Mouse (Mus musculus) MEL (cell line): Measurements from ENCODE around the gene Golga4. TPM values are rescaled to one million over a fixed set of nuclear protein-coding genes. Genes with fewer than 3 reads are reported as not detected.

ENCODE experiments used
- DNase-seq: peaks from one replicate; pipeline ENCODE4 v3.0.0; 2011; ENCODE audit warnings: low read depth, low spot score
- H3K27ac ChIP-seq: 2 replicates; pipeline ENCODE4 v1.5.1; 2012; ENCODE audit warnings: low read depth, mild to moderate bottlenecking, control low read depth, low read length, moderate library complexity; ENCODE audit not compliant: control insufficient read depth
- H3K27me3 ChIP-seq, 2 experiments: fragments of 150-350 bp in 1 of 2; sonication (generic) in 1 of 2; 2 replicates each; pipeline ENCODE4 v1.6.1; 2012; ENCODE audit warnings: low read length in 2 of 2, mild to moderate bottlenecking in 2 of 2, improper control_type of control experiment in 1 of 2, moderate library complexity in 1 of 2; ENCODE audit not compliant: insufficient read depth in 2 of 2, control insufficient read depth in 1 of 2
- H3K36me3 ChIP-seq, 2 experiments: 2 replicates each; pipeline ENCODE4 v1.6.1; 2012 to 2014; ENCODE audit warnings: low read length in 2 of 2, improper control_type of control experiment in 1 of 2, inconsistent platforms in 1 of 2, mild to moderate bottlenecking in 1 of 2; ENCODE audit not compliant: insufficient read depth in 2 of 2, control insufficient read depth in 1 of 2
- H3K4me1 ChIP-seq, 2 experiments: fragments of 150-350 bp in 1 of 2; sonication (generic) in 1 of 2; 2 replicates each; pipeline ENCODE4 v1.6.1; 2012; ENCODE audit warnings: low read length in 2 of 2, improper control_type of control experiment in 1 of 2, mild to moderate bottlenecking in 1 of 2; ENCODE audit not compliant: insufficient read depth in 2 of 2, control insufficient read depth in 1 of 2
- H3K4me3 ChIP-seq, 2 experiments: fragments of 150-350 bp in 1 of 2; sonication (generic) in 1 of 2; 2 replicates each; pipeline ENCODE4 v1.5.1; 2012; ENCODE audit warnings: low read depth in 2 of 2, low read length in 2 of 2, mild to moderate bottlenecking in 2 of 2, moderate library complexity in 2 of 2, control low read depth in 1 of 2, improper control_type of control experiment in 1 of 2; ENCODE audit not compliant: control insufficient read depth in 1 of 2, insufficient read depth in 1 of 2
- H3K79me2 ChIP-seq: 2 replicates; pipeline ENCODE4 v1.6.1; 2012; ENCODE audit warnings: mild to moderate bottlenecking, low read length, moderate library complexity; ENCODE audit not compliant: control insufficient read depth, poor library complexity, insufficient read depth
- H3K9ac ChIP-seq: 2 replicates; pipeline ENCODE4 v1.6.1; 2012; ENCODE audit warnings: low read depth, mild to moderate bottlenecking, control low read depth, low read length, moderate library complexity; ENCODE audit not compliant: control insufficient read depth, poor library complexity, severe bottlenecking
- H3K9me3 ChIP-seq: fragments of 150-350 bp; sonication (generic); replicated peaks from 2 replicates; pipeline ENCODE4 v1.6.1; 2012; ENCODE audit warnings: mild to moderate bottlenecking, low read length, improper control_type of control experiment, moderate library complexity; ENCODE audit not compliant: insufficient read depth
- CHD1 ChIP-seq: IDR thresholded peaks from 2 replicates; pipeline ENCODE4 v1.6.1; 2012; ENCODE audit warnings: low read depth, mild to moderate bottlenecking, inconsistent platforms, low read length, improper control_type of control experiment
- E2F4 ChIP-seq: IDR thresholded peaks from 2 replicates; pipeline ENCODE4 v1.6.1; 2011; ENCODE audit warnings: low read depth, low read length, improper control_type of control experiment, borderline replicate concordance
- ELF1 ChIP-seq: IDR thresholded peaks from 2 replicates; pipeline ENCODE4 v1.6.1; 2014; ENCODE audit warnings: low read depth, mild to moderate bottlenecking, inconsistent platforms, low read length, improper control_type of control experiment, moderate library complexity
- EP300 ChIP-seq, 2 experiments: IDR thresholded peaks; 2 replicates each; pipeline ENCODE4 v1.6.1; 2011; ENCODE audit warnings: improper control_type of control experiment in 2 of 2, low read length in 2 of 2, low read depth in 1 of 2, mild to moderate bottlenecking in 1 of 2
- GABPA ChIP-seq: IDR thresholded peaks from 2 replicates; pipeline ENCODE4 v1.6.1; 2012; ENCODE audit warnings: low read depth, mild to moderate bottlenecking, inconsistent platforms, low read length, improper control_type of control experiment, moderate library complexity
- GATA1 ChIP-seq: IDR thresholded peaks from 2 replicates; pipeline ENCODE4 v1.6.1; 2011; ENCODE audit warnings: low read depth, low read length, improper control_type of control experiment
- MAFK ChIP-seq: IDR thresholded peaks from 2 replicates; pipeline ENCODE4 v1.6.1; 2011; ENCODE audit warnings: low read depth, mild to moderate bottlenecking, low read length, improper control_type of control experiment, borderline replicate concordance
- MEF2A ChIP-seq: IDR thresholded peaks from 2 replicates; pipeline ENCODE4 v1.6.1; 2014; ENCODE audit warnings: low read depth, mild to moderate bottlenecking, inconsistent platforms, low read length, improper control_type of control experiment; ENCODE audit not compliant: poor library complexity, insufficient replicate concordance, severe bottlenecking; ENCODE audit errors: extremely low read depth
- MXI1 ChIP-seq: IDR thresholded peaks from 2 replicates; pipeline ENCODE4 v1.6.1; 2011; ENCODE audit warnings: mild to moderate bottlenecking, low read depth, low read length, improper control_type of control experiment
- MYC ChIP-seq: IDR thresholded peaks from 2 replicates; pipeline ENCODE4 v1.6.1; 2011; ENCODE audit warnings: low read depth, mild to moderate bottlenecking, low read length, improper control_type of control experiment, moderate library complexity
- NRF1 ChIP-seq: IDR thresholded peaks from 2 replicates; pipeline ENCODE4 v1.6.1; 2014; ENCODE audit warnings: low read depth, mild to moderate bottlenecking, inconsistent platforms, low read length, improper control_type of control experiment, moderate library complexity; ENCODE audit not compliant: poor library complexity, insufficient read depth, severe bottlenecking
- POLR2AphosphoS2 ChIP-seq: IDR thresholded peaks from 2 replicates; pipeline ENCODE4 v1.6.1; 2011; ENCODE audit warnings: low read length, improper control_type of control experiment
- POLR2AphosphoS5 ChIP-seq: IDR thresholded peaks from 2 replicates; pipeline ENCODE4 v1.6.1; 2012; ENCODE audit warnings: low read depth, borderline replicate concordance, mild to moderate bottlenecking, inconsistent platforms, low read length, moderate library complexity, mixed read lengths
- RAD21 ChIP-seq: IDR thresholded peaks from 2 replicates; pipeline ENCODE4 v1.6.1; 2011; ENCODE audit warnings: mild to moderate bottlenecking, low read depth, low read length, improper control_type of control experiment
- SIN3A ChIP-seq: IDR thresholded peaks from 2 replicates; pipeline ENCODE4 v1.6.1; 2012; ENCODE audit warnings: low read length, improper control_type of control experiment, inconsistent platforms
- UBTF ChIP-seq: IDR thresholded peaks from 2 replicates; pipeline ENCODE4 v1.6.1; 2012; ENCODE audit warnings: low read depth, mild to moderate bottlenecking, inconsistent platforms, low read length, improper control_type of control experiment, moderate library complexity, borderline replicate concordance; ENCODE audit not compliant: insufficient read depth
- USF2 ChIP-seq, 2 experiments: IDR thresholded peaks; 2 replicates each; pipeline ENCODE4 v1.6.1; 2011 to 2012; ENCODE audit warnings: improper control_type of control experiment in 2 of 2, low read length in 2 of 2, borderline replicate concordance in 1 of 2, inconsistent platforms in 1 of 2, low read depth in 1 of 2, mild to moderate bottlenecking in 1 of 2; ENCODE audit not compliant: insufficient read depth in 1 of 2
- ZKSCAN1 ChIP-seq: IDR thresholded peaks from 2 replicates; pipeline ENCODE4 v1.6.1; 2012; ENCODE audit warnings: low read depth, mild to moderate bottlenecking, inconsistent platforms, low read length, improper control_type of control experiment, moderate library complexity
- ZMIZ1 ChIP-seq: IDR thresholded peaks from 2 replicates; pipeline ENCODE4 v1.6.1; 2012; ENCODE audit warnings: low read depth, mild to moderate bottlenecking, inconsistent platforms, low read length, improper control_type of control experiment, moderate library complexity
- ZNF384 ChIP-seq: IDR thresholded peaks from 2 replicates; pipeline ENCODE4 v1.6.1; 2012; ENCODE audit warnings: low read depth, mild to moderate bottlenecking, inconsistent platforms, low read length, improper control_type of control experiment
- polyA plus RNA-seq, 2 experiments: library from polyadenylated mRNA; stranded (reverse) in 1 of 2; unstranded in 1 of 2; fragments of >175 nt in 1 of 2; fragments of >200 nt in 1 of 2; gene quantifications; 2 replicates each; pipeline versions ENCODE4 v1.2.1 to v1.2.4; 2012; ENCODE audit warnings: low replicate concordance in 2 of 2, low read depth in 1 of 2; ENCODE audit not compliant: insufficient read length in 2 of 2, insufficient read depth in 1 of 2, missing spikeins in 1 of 2
- total RNA-seq: library from RNA; depleted of rRNA; stranded (reverse); fragments of 300-350 nt; gene quantifications from 2 replicates; pipeline ENCODE4 v1.2.3, GENCODE M21; 2012

Gene Golga4
- total and polyA plus RNA-seq, 3 experiments: 29.8 to 465 (median 38.9) TPM

- no peak for TF ChIP-seq CHD1
- TF ChIP-seq MEF2A: no peak
- no peak for TF ChIP-seq USF2 (IDR thresholded peaks at IDR 0.05; ENCODE audit: borderline replicate concordance in 1 of 2, insufficient read depth in 1 of 2, low read depth in 1 of 2, low read length in 2 of 2)
- TF ChIP-seq EP300 (IDR thresholded peaks at IDR 0.05; ENCODE audit: low read depth in 1 of 2, low read length in 2 of 2): no peak
- no peak for TF ChIP-seq MYC
- no peak for TF ChIP-seq GABPA
- no peak for TF ChIP-seq RAD21
- TF ChIP-seq ELF1: no peak
- TF ChIP-seq ZNF384: no peak
- no peak for TF ChIP-seq POLR2AphosphoS5
- TF ChIP-seq NRF1: no peak
- TF ChIP-seq SIN3A: no peak
- no peak for TF ChIP-seq MXI1
- TF ChIP-seq E2F4: no peak
- TF ChIP-seq UBTF: no peak
- no peak for TF ChIP-seq ZMIZ1
- no peak for TF ChIP-seq POLR2AphosphoS2
- no peak for TF ChIP-seq MAFK
- no peak for TF ChIP-seq ZKSCAN1
- TF ChIP-seq GATA1: no peak
- Histone ChIP-seq H3K27me3 (no peaks in the 10 kb centered on the region; a peak in 1 of 4 replicates), H3K79me2 (no peaks in the 10 kb centered on the region), H3K36me3 (peaks cover 0 to 3% of the 10 kb centered on the region in 2 experiments; a peak in 2 of 4 replicates), H3K9ac (no peak overlapping the region), H3K4me3 (no peak overlapping the region), H3K9me3 (no peaks in the 10 kb centered on the region), H3K27ac (no peak overlapping the region), H3K4me1 (peaks cover 0 to 4% of the 10 kb centered on the region in 2 experiments; a peak in 1 of 4 replicates)
- DNase-seq: no peak
Observed at GRCm38 (mm10) chr9:118478458-118478838, 27.6 kb upstream of the Golga4 start.
